Mouse (Mus musculus) forebrain, postnatal 0 days (tissue): ENCODE measurements at regions not wholly inside any gene's neighbourhood (a gene's known extent, or its start where the extent isn't known, plus 50 kb on each side); places are given as distances from the start of the nearest gene placed in this dataset.

ENCODE experiments used
- ATAC-seq: fragments of 200-750 bp; cut with Nextera tagmentation; 2 replicates; pipeline ENCODE4 v1.8.0; 2017; ENCODE audit warnings: mild to moderate bottlenecking, moderate library complexity
- DNase-seq: peaks from one replicate; pipeline ENCODE4 v3.0.0-alpha.2; 2015
- H3K27ac ChIP-seq: fragments of 300-500 bp; sonication (generic); 2 replicates; pipeline ENCODE4 v1.5.1; 2014; ENCODE audit warnings: low read depth, mild to moderate bottlenecking, antibody characterized with exemption, low read length, moderate library complexity, mixed read lengths
- H3K27me3 ChIP-seq: fragments of 300-500 bp; sonication (generic); 2 replicates; pipeline ENCODE4 v1.6.1; 2014; ENCODE audit warnings: mild to moderate bottlenecking, low read length, mixed read lengths; ENCODE audit not compliant: insufficient read depth
- H3K36me3 ChIP-seq: fragments of 300-500 bp; sonication (generic); 2 replicates; pipeline ENCODE4 v1.6.1; 2014; ENCODE audit warnings: mild to moderate bottlenecking, moderate library complexity; ENCODE audit not compliant: insufficient read depth
- H3K4me1 ChIP-seq: fragments of 300-500 bp; sonication (generic); 2 replicates; pipeline ENCODE4 v1.6.1; 2014; ENCODE audit warnings: antibody characterized with exemption; ENCODE audit not compliant: insufficient read depth
- H3K4me2 ChIP-seq: fragments of 300-500 bp; sonication (generic); 2 replicates; pipeline ENCODE4 v1.6.1; 2014; ENCODE audit warnings: low read depth, mild to moderate bottlenecking, moderate library complexity
- H3K4me3 ChIP-seq: fragments of 300-500 bp; sonication (generic); 2 replicates; pipeline ENCODE4 v1.5.1; 2014; ENCODE audit warnings: low read depth, low read length, mixed read lengths
- H3K9ac ChIP-seq: fragments of 300-500 bp; sonication (generic); 2 replicates; pipeline ENCODE4 v1.6.1; 2014; ENCODE audit warnings: mild to moderate bottlenecking
- H3K9me3 ChIP-seq: fragments of 300-500 bp; sonication (generic); 2 replicates; pipeline ENCODE4 v1.6.1; 2016; ENCODE audit warnings: low read length
- CTCF ChIP-seq: sonication (generic); IDR thresholded peaks from 2 replicates; pipeline ENCODE4 v1.5.1; 2016; ENCODE audit warnings: antibody characterized with exemption, control low read depth, low read depth
- WGBS: fragments of 180-500 bp; shearing (Covaris S2); extraction: QIAGEN DNeasy Blood & Tissue Kit; methylation state at CpG from one replicate; pipeline ENCODE4 v1.1.7; 2014; 5-methylcytosine and 5-hydroxymethylcytosine counted together

DNA sequence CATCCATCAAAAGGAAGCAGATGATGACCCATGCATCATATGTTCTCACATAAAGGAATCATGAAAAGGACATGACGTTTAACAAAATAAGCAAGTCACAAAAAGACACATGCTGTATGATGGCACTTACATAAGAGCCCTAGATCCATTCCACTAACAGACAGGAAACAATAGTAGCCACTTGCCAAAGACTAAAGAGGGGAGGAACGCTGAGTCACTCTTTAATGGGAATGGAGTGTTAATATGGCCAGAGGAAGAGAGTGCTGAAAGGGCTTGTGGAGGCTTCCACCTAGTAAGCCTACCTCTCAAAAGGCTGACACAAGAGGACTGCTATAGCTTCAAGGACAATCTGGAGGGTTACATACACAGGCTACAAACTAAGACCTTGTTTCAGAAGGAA is 308.2 kb upstream of the Trib2 start:
- no peaks in the 10 kb centered on the region for H3K36me3 ChIP-seq
- no peaks in the 10 kb centered on the region for H3K4me1 ChIP-seq
- 89% methylated on average over 2 of the region's 2 CpGs for WGBS
- no peak overlapping the region for H3K4me2 ChIP-seq
- no peak for ATAC-seq
- H3K27ac ChIP-seq: no peak overlapping the region
- no peak overlapping the region for H3K4me3 ChIP-seq
- no peak for DNase-seq
- TF ChIP-seq CTCF: no peak
- no peak overlapping the region for H3K9ac ChIP-seq
- H3K9me3 ChIP-seq: no peaks in the 10 kb centered on the region
- no peaks in the 10 kb centered on the region for H3K27me3 ChIP-seq

GRCm38 (mm10) chr12:16122353-16123127 is 305.8 kb upstream of the Trib2 start:
- Histone ChIP-seq H3K27me3 (no peaks in the 10 kb centered on the region), H3K36me3 (no peaks in the 10 kb centered on the region), H3K4me3 (no peak overlapping the region), H3K4me2 (no peak overlapping the region), H3K9me3 (no peaks in the 10 kb centered on the region), H3K9ac (no peak overlapping the region), H3K4me1 (no peaks in the 10 kb centered on the region), H3K27ac (no peak overlapping the region)
- 59% methylated on average over 2 of the region's 2 CpGs for WGBS
- TF ChIP-seq CTCF: no peak
- ATAC-seq: no peak
- DNase-seq: no peak

GRCm38 (mm10) chr12:16121787-16122186 is 305.1 kb upstream of the Trib2 start:
- TF ChIP-seq CTCF: no peak

GRCm38 (mm10) chr12:16118710-16119109 is 302.0 kb upstream of the Trib2 start:
- Histone ChIP-seq H3K4me1 (no peaks in the 10 kb centered on the region), H3K27me3 (no peaks in the 10 kb centered on the region), H3K9me3 (no peaks in the 10 kb centered on the region), H3K4me3 (no peak overlapping the region), H3K9ac (no peak overlapping the region), H3K36me3 (no peaks in the 10 kb centered on the region), H3K27ac (no peak overlapping the region), H3K4me2 (no peak overlapping the region)
- no peak for DNase-seq
- ATAC-seq: no peak
- no peak for TF ChIP-seq CTCF

More at GRCm38 (mm10) chr12:16121787-16122186, 305.1 kb upstream of the Trib2 start:
- H3K9me3 ChIP-seq: no peaks in the 10 kb centered on the region
- H3K9ac ChIP-seq: no peak overlapping the region
- H3K27me3 ChIP-seq: no peaks in the 10 kb centered on the region
- no peaks in the 10 kb centered on the region for H3K4me1 ChIP-seq
- DNase-seq (no peak), ATAC-seq (no peak)
- no peaks in the 10 kb centered on the region for H3K36me3 ChIP-seq
- 87% methylated on average over 6 of the region's 6 CpGs for WGBS
- no peak overlapping the region for H3K4me3 ChIP-seq
- no peak overlapping the region for H3K4me2 ChIP-seq
- no peak overlapping the region for H3K27ac ChIP-seq

DNA sequence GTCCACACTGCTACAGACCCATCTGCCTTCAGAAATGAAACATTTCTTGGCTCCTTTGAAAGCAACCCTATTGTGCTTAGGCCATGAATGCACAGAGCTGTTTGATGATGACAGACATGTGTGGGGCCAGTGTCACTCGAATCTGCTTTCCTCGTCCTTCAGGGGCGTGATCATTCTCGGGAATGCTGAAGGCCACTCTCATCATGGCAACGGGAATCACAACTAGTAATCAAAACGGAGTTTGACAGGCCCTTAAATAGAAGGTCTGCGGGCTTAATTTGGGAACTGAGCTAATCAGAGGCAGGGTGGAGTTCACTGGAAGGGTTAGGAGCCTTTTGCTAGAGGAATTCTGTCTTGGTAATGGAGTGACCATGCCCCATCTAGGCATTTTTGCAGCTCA is 290.2 kb upstream of the Trib2 start:
- H3K27me3 ChIP-seq: no peaks in the 10 kb centered on the region
- no peaks in the 10 kb centered on the region for H3K4me1 ChIP-seq
- no peak overlapping the region for H3K4me3 ChIP-seq
- DNase-seq (no peak), ATAC-seq (no peak)
- no peak for TF ChIP-seq CTCF
- no peaks in the 10 kb centered on the region for H3K36me3 ChIP-seq
- H3K9ac ChIP-seq: no peak overlapping the region
- no peak overlapping the region for H3K4me2 ChIP-seq
- H3K9me3 ChIP-seq: no peaks in the 10 kb centered on the region
- 59% methylated on average over 7 of the region's 7 CpGs for WGBS
- no peak overlapping the region for H3K27ac ChIP-seq

GRCm38 (mm10) chr12:16098840-16099239 is 282.1 kb upstream of the Trib2 start:
- H3K4me3 ChIP-seq: no peak overlapping the region
- no peaks in the 10 kb centered on the region for H3K9me3 ChIP-seq
- no peak overlapping the region for H3K9ac ChIP-seq
- no peaks in the 10 kb centered on the region for H3K4me1 ChIP-seq
- H3K36me3 ChIP-seq: no peaks in the 10 kb centered on the region
- no peak for TF ChIP-seq CTCF
- H3K4me2 ChIP-seq: no peak overlapping the region
- no peak overlapping the region for H3K27ac ChIP-seq
- DNase-seq: no peak
- 76% methylated on average over 7 of the region's 7 CpGs for WGBS
- ATAC-seq: no peak
- no peaks in the 10 kb centered on the region for H3K27me3 ChIP-seq

DNA sequence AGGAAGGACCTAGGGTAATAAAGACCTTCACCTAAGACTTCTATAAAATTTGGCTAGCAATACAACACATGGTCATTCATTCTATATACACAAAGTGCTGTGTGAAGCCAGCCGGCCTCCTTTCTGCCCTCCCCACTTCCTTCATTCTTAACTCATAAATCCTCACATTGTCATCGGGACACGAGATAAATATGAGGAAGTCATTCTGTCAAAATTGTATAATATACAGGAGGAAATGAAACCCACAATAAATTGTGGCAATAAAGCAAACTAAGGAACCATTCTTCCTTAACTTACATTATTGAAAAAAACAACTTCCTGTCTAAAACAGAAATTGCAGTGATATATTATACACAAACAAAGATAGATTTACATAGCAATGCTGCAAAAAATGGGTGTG is 275.9 kb upstream of the Trib2 start:
- Histone ChIP-seq H3K27me3 (no peaks in the 10 kb centered on the region), H3K27ac (no peak overlapping the region), H3K4me1 (0 out of 2 replicates have a peak, but pooled peaks cover 5% of the 10 kb centered on the region), H3K4me2 (no peak overlapping the region), H3K4me3 (no peak overlapping the region), H3K9me3 (no peaks in the 10 kb centered on the region), H3K36me3 (no peaks in the 10 kb centered on the region), H3K9ac (no peak overlapping the region)
- WGBS: 92% methylated on average over 3 of the region's 3 CpGs
- ATAC-seq (no peak), DNase-seq (no peak)
- TF ChIP-seq CTCF: no peak
